In the genomic region with DNA sequence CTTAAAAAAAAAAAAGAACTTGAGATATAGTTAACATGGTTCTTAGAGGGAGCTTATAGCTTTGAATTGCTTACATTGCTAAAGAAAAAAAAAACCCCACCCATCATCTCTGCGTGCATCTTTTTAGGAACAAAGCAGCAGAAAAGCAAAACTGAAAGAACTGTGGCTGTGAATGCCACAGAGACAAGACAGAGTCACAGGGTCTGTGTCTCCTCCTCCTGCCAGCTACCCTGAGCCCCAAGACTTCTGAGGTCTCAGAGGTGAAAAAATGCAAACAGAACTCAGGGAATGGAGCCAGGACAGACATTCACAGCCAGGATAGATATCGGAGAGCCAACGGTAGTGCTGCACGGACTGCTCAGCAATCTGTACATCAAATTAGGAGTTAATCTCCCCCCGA, we compare ENCODE assay signal across 9 mouse cellular contexts. TPM values are rescaled to one million over a fixed set of nuclear protein-coding genes. Genes with fewer than 3 reads are reported as not detected.
DNase-seq lines count a peak whose midpoint lies in the region; ATAC-seq and TF ChIP-seq lines count a peak whose summit lies in the region.
"Had no signal": no experiment of that assay in that cellular context is flagged by ENCODE, and none has a peak within 500 bp of the region (broad histone marks: within the 10 kb centered on the region; RNA-seq: fewer than 3 reads in every experiment).

No protein-coding gene starts in this region.

- H3K27ac ChIP-seq in heart, embryonic 12.5 days (ENCODE audit: poor library complexity, severe bottlenecking): 0 out of 2 replicates have a peak overlapping the region, but pooled peaks have one; percentile 1
- H3K27ac ChIP-seq in MEL (ENCODE audit: control insufficient read depth, low read depth, low read length): peak overlapping the region; percentile 84
- peak overlapping the region; percentile 60 for H3K27ac ChIP-seq in heart, embryonic 16.5 days (ENCODE audit: low read length)

- WGBS in heart, embryonic 12.5 days: 49% methylated on average over 5 of the region's 5 CpGs
- 33% methylated on average over 5 of the region's 5 CpGs for WGBS in heart, embryonic 16.5 days

- H3K4me2 ChIP-seq in heart, embryonic 12.5 days: peak overlapping the region; percentile 49
- peak overlapping the region; percentile 54 for H3K4me2 ChIP-seq in heart, embryonic 16.5 days (ENCODE audit: low read depth, low read length)

- no peaks in the 10 kb centered on the region for H3K36me3 ChIP-seq in heart, embryonic 12.5 days
- H3K36me3 ChIP-seq in MEL (ENCODE audit: control insufficient read depth in 1 of 2, insufficient read depth in 2 of 2, low read length in 2 of 2): peaks cover 0 to 30% of the 10 kb centered on the region in 2 experiments; a peak in 2 of 4 replicates
- H3K36me3 ChIP-seq in heart, embryonic 16.5 days (ENCODE audit: control insufficient read depth, insufficient read depth): no peaks in the 10 kb centered on the region

- TF ChIP-seq POLR2A in MEL (IDR thresholded peaks at IDR 0.05; ENCODE audit: control insufficient read depth in 1 of 2, insufficient read depth in 1 of 2, low read depth in 1 of 2, low read length in 2 of 2, poor library complexity in 1 of 2): no peak

- no peak for TF ChIP-seq CTCF in MEL (IDR thresholded peaks at IDR 0.05 in 2 of 3, conservative IDR thresholded peaks at IDR 0.05 in 1 of 3; ENCODE audit: control insufficient read depth in 1 of 3, insufficient read depth in 1 of 3, low read depth in 2 of 3, low read length in 3 of 3, poor library complexity in 1 of 3, severe bottlenecking in 1 of 3)

- H3K4me1 ChIP-seq in heart, embryonic 12.5 days (replicated peaks): peaks cover 25% of the 10 kb centered on the region
- peaks cover 7 to 29% of the 10 kb centered on the region in 2 experiments for H3K4me1 ChIP-seq in MEL (ENCODE audit: control insufficient read depth in 1 of 2, insufficient read depth in 2 of 2, low read length in 2 of 2)
- peaks cover 13% of the 10 kb centered on the region for H3K4me1 ChIP-seq in heart, embryonic 16.5 days (ENCODE audit: control insufficient read depth, insufficient read depth, low read length)

- 0 out of 2 replicates have a peak, but pooled peaks have one; percentile 45 for ATAC-seq in heart, embryonic 12.5 days (ENCODE audit: insufficient number of reproducible peaks, low FRiP score)
- ATAC-seq in heart, embryonic 16.5 days (replicated peaks; ENCODE audit: extremely low read depth, insufficient read depth, low FRiP score): peak; percentile 29; the same call in 1 of the 2 replicates

- intact Hi-C loops in heart, postnatal 14 days (cut with DNase I): no loop called here

- no peaks in the 10 kb centered on the region for H3K27me3 ChIP-seq in heart, embryonic 12.5 days (replicated peaks)
- no peaks in the 10 kb centered on the region for H3K27me3 ChIP-seq in MEL (ENCODE audit: control insufficient read depth in 1 of 2, insufficient read depth in 2 of 2, low read length in 2 of 2)
- no peaks in the 10 kb centered on the region for H3K27me3 ChIP-seq in heart, embryonic 16.5 days (ENCODE audit: control insufficient read depth, insufficient read depth, low read length)

- H3K4me3 ChIP-seq in heart, embryonic 12.5 days: no peak overlapping the region
- peak overlapping the region; percentile 70 to 78 for H3K4me3 ChIP-seq in MEL (ENCODE audit: control insufficient read depth in 1 of 2, insufficient read depth in 1 of 2, low read depth in 2 of 2, low read length in 2 of 2)
- peak overlapping the region; percentile 23 for H3K4me3 ChIP-seq in heart, embryonic 16.5 days (ENCODE audit: low read length)

- TF ChIP-seq RAD21 in MEL (IDR thresholded peaks at IDR 0.05; ENCODE audit: low read depth, low read length): no peak

- no peak; a peak in 1 of 4 replicates for TF ChIP-seq EP300 in MEL (IDR thresholded peaks at IDR 0.05; ENCODE audit: low read depth in 1 of 2, low read length in 2 of 2)

- H3K9me3 ChIP-seq in heart, embryonic 12.5 days (replicated peaks): no peaks in the 10 kb centered on the region
- no peaks in the 10 kb centered on the region for H3K9me3 ChIP-seq in MEL (replicated peaks; ENCODE audit: insufficient read depth, low read length)
- H3K9me3 ChIP-seq in heart, embryonic 16.5 days (replicated peaks; ENCODE audit: control insufficient read depth, low read length): no peaks in the 10 kb centered on the region

- DNase-seq in heart, postnatal 14 days: no peak
- peak; percentile 62 for DNase-seq in MEL (ENCODE audit: low read depth, low spot score)
- peak; percentile 55 to 60 for DNase-seq in natural killer cell, adult 2 months (ENCODE audit: low spot score in 2 of 2)
- no peak for DNase-seq in ovary, postnatal 10 days (ENCODE audit: low spot score)
- no peak for DNase-seq in gastrocnemius, adult 8-10 months (ENCODE audit: low spot score in 2 of 2)
- no peak for DNase-seq in adrenal gland, postnatal 14 days
- DNase-seq: spleen, adult 18-20 months had no signal

- H3K9ac ChIP-seq in heart, embryonic 12.5 days: no peak overlapping the region
- peak overlapping the region; percentile 36 for H3K9ac ChIP-seq in MEL (ENCODE audit: control insufficient read depth, low read depth, low read length, poor library complexity, severe bottlenecking)
- peak overlapping the region; percentile 11; the same call in 1 of the 2 replicates for H3K9ac ChIP-seq in heart, embryonic 16.5 days (ENCODE audit: low read length)

- no peaks in the 10 kb centered on the region for H3K79me2 ChIP-seq in MEL (ENCODE audit: control insufficient read depth, insufficient read depth, low read length, poor library complexity)

TF ChIP-seq in MEL, 35 proteins besides CTCF, POLR2A, EP300 and RAD21:
- TF ChIP-seq CHD1 (IDR thresholded peaks at IDR 0.05; ENCODE audit: low read depth, low read length) (0 out of 2 replicates have a peak, but pooled peaks have one; percentile 24), POLR2AphosphoS5 (IDR thresholded peaks at IDR 0.05; ENCODE audit: borderline replicate concordance, low read depth, low read length) (no peak), MAFK (IDR thresholded peaks at IDR 0.05; ENCODE audit: borderline replicate concordance, low read depth, low read length) (0 out of 2 replicates have a peak, but pooled peaks have one; percentile 5), MXI1 (IDR thresholded peaks at IDR 0.05; ENCODE audit: low read depth, low read length) (no peak), SIN3A (IDR thresholded peaks at IDR 0.05; ENCODE audit: low read length) (no peak), MAX (IDR thresholded peaks at IDR 0.05; ENCODE audit: low read length) (no peak), ELF1 (IDR thresholded peaks at IDR 0.05; ENCODE audit: low read depth, low read length) (no peak), ZNF384 (IDR thresholded peaks at IDR 0.05; ENCODE audit: low read depth, low read length) (peak; percentile 76), MYC (IDR thresholded peaks at IDR 0.05; ENCODE audit: low read depth, low read length) (no peak)

RNA-seq across cellular contexts. Expression of a gene that starts 48.0 kb away (rescaled TPM):
- polyA plus RNA-seq in heart, embryonic 12.5 days (2016; fragmentation: Nextera tagmentation; extraction: Ambion mirVana): 80.3 and 81.9 TPM in 2 replicates
- 10 to 100 TPM; 32.6 to 33.7 TPM for total RNA-seq in heart, postnatal 14 days (2021)
- 56.4 and 62.3 TPM in 2 replicates for total RNA-seq in MEL (2012; rRNA removed)
- 100 to 1,000 TPM in 1 of 2 experiments, 10 to 100 TPM in 1; 61.8 to 609 TPM for polyA plus RNA-seq in MEL (2012; ENCODE audit: insufficient read depth in 1 of 2, insufficient read length in 2 of 2, low read depth in 1 of 2, low replicate concordance in 2 of 2, missing spikeins in 1 of 2)
- polyA plus RNA-seq in heart, embryonic 16.5 days (2015; fragmentation: Nextera tagmentation; extraction: Ambion mirVana): 78.8 and 86.6 TPM in 2 replicates
- total RNA-seq in gastrocnemius, adult 8-10 months (2022): 10 to 100 TPM in 3 of 4 experiments, 1 to 10 TPM in 1; 9.2 to 16.4 (median 15.3) TPM
- 60.5 and 66.7 TPM in 2 replicates for total RNA-seq in adrenal gland, postnatal 14 days (2021)

RNA-seq across cellular contexts. Expression of a gene that starts 48.0 kb away (rescaled TPM):
- polyA plus RNA-seq in heart, embryonic 12.5 days (2016; fragmentation: Nextera tagmentation; extraction: Ambion mirVana): 74.4 and 75.4 TPM in 2 replicates
- 10 to 100 TPM; 86.9 to 98.1 TPM for total RNA-seq in heart, postnatal 14 days (2021)
- total RNA-seq in MEL (2012; rRNA removed): 26.7 and 31.4 TPM in 2 replicates
- 10 to 100 TPM in 1 of 2 experiments, not detected in 1; 34.5 TPM for polyA plus RNA-seq in MEL (2012; ENCODE audit: insufficient read depth in 1 of 2, insufficient read length in 2 of 2, low read depth in 1 of 2, low replicate concordance in 2 of 2, missing spikeins in 1 of 2)
- 67.5 and 68.0 TPM in 2 replicates for polyA plus RNA-seq in heart, embryonic 16.5 days (2015; fragmentation: Nextera tagmentation; extraction: Ambion mirVana)
- total RNA-seq in gastrocnemius, adult 8-10 months (2022): 100 to 1,000 TPM in 2 of 4 experiments, 10 to 100 TPM in 2; 79.7 to 115 (median 95.0) TPM
- 95.9 and 97.8 TPM in 2 replicates for total RNA-seq in adrenal gland, postnatal 14 days (2021)

Comparison
In these comparisons a context has a peak if more than half of its experiments do, and no peak if none do; other contexts are left out.
1. H3K27ac ChIP-seq: peak in every context shown above with its lines; median percentile 84 in MEL; 60 in heart, embryonic 16.5 days; 1 in heart, embryonic 12.5 days.
2. DNase-seq: peak in MEL (single experiment) and natural killer cell, adult 2 months (2 of 2); none in heart, postnatal 14 days (0 of 2), ovary, postnatal 10 days (single experiment), gastrocnemius, adult 8-10 months (0 of 2) and adrenal gland, postnatal 14 days (single experiment).